Mouse (Mus musculus) bone marrow, adult 2 months (tissue): ENCODE measurements around the gene Kcnk5.

Source experiments
- CTCF ChIP-seq: fragments of 200-500 bp; IDR thresholded peaks from 2 replicates; pipeline ENCODE4 v1.5.1; 2011; ENCODE audit warnings: low read length, control low read depth; ENCODE audit not compliant: control insufficient read depth, insufficient read depth
- POLR2A ChIP-seq: fragments of 200-500 bp; IDR thresholded peaks from 2 replicates; pipeline ENCODE4 v1.6.1; 2011; ENCODE audit warnings: low read depth, mild to moderate bottlenecking, control low read depth, low read length, borderline replicate concordance; ENCODE audit not compliant: control insufficient read depth

- TF ChIP-seq POLR2A (no peak), CTCF (no peak)
Observed at GRCm38 (mm10) chr14:20185426-20185825, 3.8 kb upstream of the Kcnk5 start.
